Mouse (Mus musculus): ENCODE measurements around the gene Btk. TPM values are rescaled to one million over a fixed set of nuclear protein-coding genes. Genes with fewer than 3 reads are reported as not detected.
A peak's percentile ranks its signal among the peaks of the same experiment; 100 is the strongest.
"Not testable (repeated sequence)": the region's sequence is repeated elsewhere in the genome, so short reads cannot be mapped to it uniquely, and the experiment has no call there.

Gene Btk
- total RNA-seq, 2 experiments from 2014 or later = 0.93 to 1.6 TPM

GRCm38 (mm10) chrX:134585103-134586002 lies 2.0 kb upstream of the Btk start, which contains the start of gene Rpl36a:
Rpl36a (plus strand) TSS chrX:134585654.
- peak; percentile 89 to 92 for DNase-seq (ENCODE audit: extremely low spot score in 1 of 2, low spot score in 2 of 2)
- intact Hi-C loops (cut with DNase I) = no loop called here

- intact Hi-C loops (cut with DNase I) = no loop called here
- no peak for DNase-seq (ENCODE audit: extremely low spot score in 1 of 2, low spot score in 2 of 2)
Observed at GRCm38 (mm10) chrX:134582270-134582669, 1.1 kb downstream of the Btk start.

- intact Hi-C loops (cut with DNase I) = no loop called here
Observed at GRCm38 (mm10) chrX:134580528-134581305, 2.7 kb downstream of the Btk start.

GRCm38 (mm10) chrX:134577896-134578295 lies 5.5 kb downstream of the Btk start:
- no peak for DNase-seq (ENCODE audit: extremely low spot score in 1 of 2, low spot score in 2 of 2)
- intact Hi-C loops (cut with DNase I) = no loop called here

More at GRCm38 (mm10) chrX:134580528-134581305, 2.7 kb downstream of the Btk start:
- no peak for DNase-seq (ENCODE audit: extremely low spot score in 1 of 2, low spot score in 2 of 2)

- intact Hi-C loops (cut with DNase I) = no loop called here
- no peak for DNase-seq (ENCODE audit: extremely low spot score in 1 of 2, low spot score in 2 of 2)
Observed at GRCm38 (mm10) chrX:134566536-134567222, 16.7 kb downstream of the Btk start.

GRCm38 (mm10) chrX:134564326-134564725 lies 19.0 kb downstream of the Btk start:
- no peak for DNase-seq (ENCODE audit: extremely low spot score in 1 of 2, low spot score in 2 of 2)
- intact Hi-C loops (cut with DNase I) = no loop called here

- DNase-seq (ENCODE audit: extremely low spot score in 1 of 2, low spot score in 2 of 2) = no peak
- intact Hi-C loops (cut with DNase I) = no loop called here
Observed at GRCm38 (mm10) chrX:134554425-134554824, 28.9 kb downstream of the Btk start.

GRCm38 (mm10) chrX:134553326-134553725 lies 30.0 kb downstream of the Btk start:
- no peak for DNase-seq (ENCODE audit: extremely low spot score in 1 of 2, low spot score in 2 of 2)
- intact Hi-C loops (cut with DNase I) = no loop called here

GRCm38 (mm10) chrX:134550903-134551302 lies 32.5 kb downstream of the Btk start:
- peak in 1 of 2 experiments; percentile 40 for DNase-seq (ENCODE audit: extremely low spot score in 1 of 2, low spot score in 2 of 2)
- intact Hi-C loops (cut with DNase I) = no loop called here

GRCm38 (mm10) chrX:134547330-134547729 lies 36.0 kb downstream of the Btk start:
- DNase-seq (ENCODE audit: extremely low spot score in 1 of 2, low spot score in 2 of 2) = no peak
- intact Hi-C loops (cut with DNase I) = no loop called here

GRCm38 (mm10) chrX:134541955-134542308 lies 41.4 kb downstream of the Btk start:
- no peak for DNase-seq (ENCODE audit: extremely low spot score in 1 of 2, low spot score in 2 of 2)
- intact Hi-C loops (cut with DNase I) = no loop called here

GRCm38 (mm10) chrX:134541145-134541954 lies 42.0 kb downstream of the Btk start, which contains the start of gene Timm8a1:
Timm8a1 (minus strand) TSS chrX:134541865.
- intact Hi-C loops (cut with DNase I) = no loop called here
- DNase-seq (ENCODE audit: extremely low spot score in 1 of 2, low spot score in 2 of 2) = peak in 1 of 2 experiments; percentile 69

- DNase-seq (ENCODE audit: extremely low spot score in 1 of 2, low spot score in 2 of 2) = no peak
- intact Hi-C loops (cut with DNase I) = no loop called here
Observed at GRCm38 (mm10) chrX:134540414-134541135, 42.8 kb downstream of the Btk start.

- intact Hi-C loops (cut with DNase I); DNase-seq (ENCODE audit: extremely low spot score in 1 of 2, low spot score in 2 of 2): not testable (repeated sequence)
Observed at GRCm38 (mm10) chrX:134539795-134540194, 43.6 kb downstream of the Btk start.

- no peak for DNase-seq (ENCODE audit: extremely low spot score in 1 of 2, low spot score in 2 of 2)
- intact Hi-C loops (cut with DNase I) = no loop called here
Observed at GRCm38 (mm10) chrX:134533346-134533745, 50.0 kb downstream of the Btk start.

- intact Hi-C loops (cut with DNase I) = no loop called here
- no peak for DNase-seq (ENCODE audit: extremely low spot score in 1 of 2, low spot score in 2 of 2)
Observed at GRCm38 (mm10) chrX:134525260-134525659, 58.1 kb downstream of the Btk start.

- intact Hi-C loops (cut with DNase I) = no loop called here
- DNase-seq (ENCODE audit: extremely low spot score in 1 of 2, low spot score in 2 of 2) = no peak
Observed at GRCm38 (mm10) chrX:134523772-134524171, 59.6 kb downstream of the Btk start.

- intact Hi-C loops (cut with DNase I) = no loop called here
Observed at GRCm38 (mm10) chrX:134509473-134509872, 73.9 kb downstream of the Btk start.

More at GRCm38 (mm10) chrX:134509473-134509872, 73.9 kb downstream of the Btk start:
- DNase-seq (ENCODE audit: extremely low spot score in 1 of 2, low spot score in 2 of 2) = no peak

All from left cerebral cortex, postnatal 10 days (tissue).